Mouse (Mus musculus) kidney, adult 2 months (tissue): Measurements from ENCODE around the gene Hoxd1.

Experiments
- CTCF ChIP-seq: fragments of 200-500 bp; conservative IDR thresholded peaks from 2 replicates; pipeline ENCODE4 v1.5.1; 2011; ENCODE audit warnings: low read depth, mild to moderate bottlenecking, control low read depth, low read length, moderate library complexity, mixed read lengths; ENCODE audit not compliant: insufficient read depth, insufficient read length
- POLR2A ChIP-seq: fragments of 200-500 bp; IDR thresholded peaks from one replicate; pipeline ENCODE4 v1.6.1; 2011; ENCODE audit warnings: low read depth, low read length, control low read depth

- no peak for TF ChIP-seq CTCF
- no peak for TF ChIP-seq POLR2A
These were observed 32.4 kb upstream of the Hoxd1 start for GRCm38 (mm10) chr2:74730331-74730730.
